Mouse (Mus musculus) forebrain, embryonic 13.5 days (tissue): ENCODE results near the gene Gimap5. TPM values are rescaled to one million over a fixed set of nuclear protein-coding genes. Genes with fewer than 3 reads are reported as not detected.

ENCODE experiments used
- ATAC-seq: fragments of 200-750 bp; cut with Nextera tagmentation; 2 replicates; pipeline ENCODE4 v1.8.0; 2017
- H3K27ac ChIP-seq: fragments of 300-500 bp; sonication (generic); 2 replicates; pipeline ENCODE4 v1.5.1; 2015; ENCODE audit warnings: inconsistent platforms, mild to moderate bottlenecking, moderate library complexity
- H3K27me3 ChIP-seq: fragments of 300-500 bp; sonication (generic); 2 replicates; pipeline ENCODE4 v1.6.1; 2015; ENCODE audit warnings: mild to moderate bottlenecking, inconsistent platforms
- H3K36me3 ChIP-seq: fragments of 300-500 bp; sonication (generic); 2 replicates; pipeline ENCODE4 v1.6.1; 2015; ENCODE audit warnings: mild to moderate bottlenecking, inconsistent platforms; ENCODE audit not compliant: poor library complexity, severe bottlenecking
- H3K4me1 ChIP-seq: fragments of 300-500 bp; sonication (generic); 2 replicates; pipeline ENCODE4 v1.6.1; 2015; ENCODE audit warnings: inconsistent platforms
- H3K4me2 ChIP-seq: fragments of 300-500 bp; sonication (generic); 2 replicates; pipeline ENCODE4 v1.6.1; 2015; ENCODE audit warnings: inconsistent platforms, mild to moderate bottlenecking, moderate library complexity
- H3K4me3 ChIP-seq: fragments of 300-500 bp; sonication (generic); 2 replicates; pipeline ENCODE4 v1.5.1; 2015; ENCODE audit warnings: mild to moderate bottlenecking, inconsistent platforms
- H3K9ac ChIP-seq: fragments of 300-500 bp; sonication (generic); 2 replicates; pipeline ENCODE4 v1.6.1; 2015; ENCODE audit warnings: mild to moderate bottlenecking, inconsistent platforms
- H3K9me3 ChIP-seq: fragments of 300-500 bp; sonication (generic); replicated peaks from 2 replicates; pipeline ENCODE4 v1.6.1; 2016; ENCODE audit warnings: inconsistent platforms
- WGBS: fragments of 180-500 bp; shearing (Covaris S2); methylation state at CpG from one replicate; pipeline ENCODE4 v1.1.7; 2015; 5-methylcytosine and 5-hydroxymethylcytosine counted together
- polyA plus RNA-seq: library from polyadenylated mRNA; unstranded; fragments of >200 nt; fragmentation: Nextera tagmentation; extraction: Ambion mirVana; gene quantifications from 2 replicates; pipeline ENCODE4 v1.2.1, GENCODE M21; 2015

The Gimap5 gene
- polyA plus RNA-seq, 1 experiment from 2014 or later, result 1.1 TPM

DNA sequence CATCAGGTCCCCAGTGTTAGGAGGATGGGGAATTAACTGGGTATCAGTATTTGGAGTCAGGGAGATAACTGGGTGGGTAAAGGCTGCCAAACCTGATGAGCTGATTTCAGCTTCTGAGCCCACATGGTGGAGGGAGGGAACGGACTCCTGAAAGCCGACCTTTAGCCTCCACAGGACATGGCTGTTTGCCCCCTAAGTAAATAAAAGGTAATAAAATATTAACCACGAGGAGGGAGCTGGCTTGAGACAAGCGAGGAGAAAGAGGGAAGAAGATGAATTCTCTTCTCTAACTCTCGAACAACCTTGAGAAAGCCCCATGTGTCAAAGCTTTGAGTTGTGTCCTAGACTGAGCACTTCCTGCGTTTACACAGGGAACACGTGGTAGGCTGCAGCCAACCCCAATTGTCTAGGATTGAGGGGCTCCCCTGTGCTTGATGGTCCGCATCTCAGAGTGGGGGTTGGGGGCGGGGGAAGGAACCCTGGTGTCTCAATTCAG lies 4.2 kb upstream of the Gimap5 start:
- no peak for ATAC-seq
- WGBS, result 44% methylated on average over 9 of the region's 9 CpGs

DNA sequence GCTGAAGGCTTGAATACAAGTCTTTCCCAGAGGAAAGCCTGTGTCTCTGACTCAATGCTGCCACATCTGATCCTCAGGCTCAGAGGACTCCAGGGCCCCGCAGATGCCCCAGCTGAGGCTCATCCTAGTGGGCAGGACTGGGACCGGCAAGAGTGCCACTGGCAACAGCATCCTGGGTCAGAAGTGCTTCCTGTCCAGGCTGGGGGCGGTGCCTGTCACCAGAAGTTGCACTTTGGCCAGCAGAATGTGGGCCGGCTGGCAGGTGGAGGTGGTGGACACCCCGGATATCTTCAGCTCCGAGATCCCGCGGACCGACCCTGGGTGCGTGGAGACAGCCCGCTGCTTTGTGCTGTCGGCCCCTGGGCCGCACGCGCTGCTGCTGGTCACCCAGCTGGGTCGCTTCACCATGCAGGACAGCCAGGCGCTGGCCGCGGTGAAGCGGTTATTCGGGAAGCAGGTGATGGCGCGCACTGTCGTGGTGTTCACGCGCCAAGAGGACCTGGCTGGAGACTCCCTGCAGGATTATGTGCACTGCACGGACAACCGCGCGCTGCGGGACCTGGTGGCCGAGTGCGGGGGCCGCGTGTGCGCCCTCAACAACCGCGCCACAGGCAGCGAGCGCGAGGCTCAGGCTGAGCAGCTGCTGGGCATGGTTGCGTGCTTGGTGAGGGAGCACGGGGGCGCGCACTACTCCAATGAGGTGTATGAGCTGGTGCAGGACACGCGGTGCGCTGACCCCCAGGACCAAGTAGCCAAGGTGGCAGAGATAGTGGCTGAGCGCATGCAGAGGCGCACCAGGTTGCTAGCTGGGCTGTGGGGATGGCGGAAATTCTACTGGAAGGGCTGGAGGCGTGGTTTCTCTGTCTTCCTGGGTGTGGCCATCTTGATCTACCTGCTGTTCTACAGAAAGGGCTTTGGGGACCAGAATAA lies 3.3 kb upstream of the Gimap5 start:
- Histone ChIP-seq H3K4me1 (peaks cover 9% of the 10 kb centered on the region; the same call in 1 of the 2 replicates), H3K4me3 (peak overlapping the region; percentile 47), H3K36me3 (no peaks in the 10 kb centered on the region), H3K4me2 (peak overlapping the region; percentile 73), H3K9me3 (no peaks in the 10 kb centered on the region), H3K27ac (no peak overlapping the region), H3K9ac (peak overlapping the region; percentile 54), H3K27me3 (peaks cover 43% of the 10 kb centered on the region)
- peak; percentile 55; the same call in 1 of the 2 replicates for ATAC-seq
- WGBS, result under 1% methylated on average over 52 of the region's 52 CpGs

More for the DNA sequence above, 4.2 kb upstream of the Gimap5 start:
- no peak overlapping the region for H3K9ac ChIP-seq
- H3K4me3 ChIP-seq, result 0 out of 2 replicates have a peak overlapping the region, but pooled peaks have one; percentile 47
- no peaks in the 10 kb centered on the region for H3K9me3 ChIP-seq
- no peak overlapping the region for H3K4me2 ChIP-seq
- peaks cover 9% of the 10 kb centered on the region; the same call in 1 of the 2 replicates for H3K4me1 ChIP-seq
- no peaks in the 10 kb centered on the region for H3K36me3 ChIP-seq
- peaks cover 43% of the 10 kb centered on the region for H3K27me3 ChIP-seq
- H3K27ac ChIP-seq, result no peak overlapping the region

DNA sequence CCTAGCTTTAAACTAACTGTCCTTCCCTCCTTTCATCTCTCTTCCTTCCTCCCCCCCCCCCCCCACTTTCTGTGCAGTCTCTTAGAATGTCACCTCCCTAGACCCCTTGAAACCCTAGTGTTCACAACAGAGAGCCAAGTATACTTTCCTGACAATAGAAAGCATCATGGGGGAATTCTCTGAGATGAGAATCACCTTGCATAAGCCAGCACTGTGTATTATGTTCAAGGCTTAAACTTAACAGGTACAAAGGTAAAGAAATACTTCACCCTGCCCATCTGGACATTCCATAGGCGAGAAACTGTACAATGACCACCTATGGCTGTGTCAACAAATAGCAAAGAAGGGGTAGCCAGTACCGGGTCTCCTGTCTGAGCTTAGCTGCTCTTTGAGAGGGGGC lies 507 bp upstream of the Gimap5 start:
- Histone ChIP-seq H3K9me3 (no peaks in the 10 kb centered on the region), H3K27ac (no peak overlapping the region), H3K27me3 (peaks cover 39% of the 10 kb centered on the region), H3K4me2 (no peak overlapping the region), H3K36me3 (no peaks in the 10 kb centered on the region), H3K4me3 (no peak overlapping the region), H3K4me1 (peaks cover 9% of the 10 kb centered on the region; the same call in 1 of the 2 replicates), H3K9ac (no peak overlapping the region)
- no peak for ATAC-seq
- WGBS, result 69% methylated on average over 2 of the region's 2 CpGs

DNA sequence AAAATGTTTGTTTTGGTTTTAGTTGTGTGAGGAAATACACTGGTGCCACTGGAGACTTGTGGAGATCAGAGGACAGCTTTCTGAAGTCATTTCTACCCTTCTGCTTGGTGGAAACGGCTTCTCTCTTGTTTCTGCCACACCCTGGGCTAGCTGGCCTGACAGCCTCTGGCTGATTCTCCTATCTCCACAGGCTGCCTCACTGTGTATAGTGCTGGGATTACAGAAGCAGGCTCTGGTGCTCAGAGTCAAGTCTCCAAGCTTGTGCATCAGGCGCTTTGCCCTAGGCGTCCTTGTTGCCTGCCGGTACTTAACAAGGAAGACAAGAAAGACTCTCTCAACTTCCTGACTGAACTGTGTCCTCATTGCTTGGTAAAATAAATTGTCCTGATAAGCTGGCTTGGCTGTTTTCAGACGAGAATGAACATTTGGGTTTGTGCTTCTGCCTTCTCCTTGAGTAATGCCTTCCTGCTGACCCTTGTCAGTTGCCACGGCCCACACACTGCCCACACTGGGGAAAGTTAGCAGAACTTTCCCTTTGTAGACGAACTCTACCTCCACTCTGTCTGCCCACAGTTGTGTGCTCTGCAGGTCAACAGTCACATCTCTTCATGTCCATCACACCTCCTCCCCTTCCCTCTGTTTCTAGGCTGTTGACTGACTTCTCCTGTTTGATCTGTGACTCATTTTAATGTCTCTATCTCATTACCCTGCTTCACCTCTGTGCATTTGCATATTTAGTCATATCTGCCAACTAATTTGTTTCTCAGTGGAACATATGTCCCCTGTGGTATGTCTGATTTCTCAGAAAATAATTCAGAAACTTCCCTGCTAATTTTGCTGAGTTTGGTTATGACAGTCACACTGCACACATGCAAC lies 1.3 kb downstream of the Gimap5 start:
- H3K9me3 ChIP-seq, result no peaks in the 10 kb centered on the region
- no peak overlapping the region for H3K9ac ChIP-seq
- H3K4me1 ChIP-seq, result peaks cover 7% of the 10 kb centered on the region; the same call in 1 of the 2 replicates
- WGBS, result 81% methylated on average over 7 of the region's 7 CpGs
- H3K27me3 ChIP-seq, result peaks cover 22% of the 10 kb centered on the region
- H3K36me3 ChIP-seq, result no peaks in the 10 kb centered on the region
- ATAC-seq, result no peak
- no peak overlapping the region for H3K4me3 ChIP-seq
- no peak overlapping the region for H3K4me2 ChIP-seq
- H3K27ac ChIP-seq, result no peak overlapping the region

DNA sequence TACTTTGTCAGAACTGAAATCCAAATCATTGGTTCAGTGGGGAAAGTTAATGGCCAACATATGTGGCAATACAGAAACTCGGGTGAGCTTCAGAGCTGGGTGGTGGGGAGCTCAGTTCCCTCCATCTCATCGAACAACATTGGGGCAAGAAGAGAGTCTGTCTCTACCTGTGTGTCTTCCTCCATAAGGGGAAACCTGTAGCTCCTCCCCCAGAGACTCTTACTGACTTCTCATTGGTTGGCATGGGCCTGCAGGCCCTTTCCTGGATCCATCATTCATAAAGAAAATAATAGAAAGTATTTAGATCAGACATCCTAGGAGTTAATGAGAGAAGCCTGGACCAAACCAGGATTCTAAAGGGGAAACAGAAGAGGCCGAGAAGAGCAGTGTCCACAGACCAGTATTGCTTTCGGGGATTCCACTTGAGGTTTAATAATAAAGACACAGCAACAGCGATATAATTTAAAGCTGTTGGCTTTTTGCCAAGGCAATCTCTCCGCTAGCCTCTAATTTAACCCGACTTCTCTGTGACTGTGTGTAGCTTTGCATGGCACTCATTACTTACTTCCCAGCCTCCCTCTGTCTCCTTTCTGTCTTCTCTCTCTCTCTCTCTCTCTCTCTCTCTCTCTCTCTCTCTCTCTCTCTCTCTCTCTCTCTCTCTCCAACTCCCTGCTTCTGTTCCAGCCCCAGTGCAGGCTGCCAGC lies 17.7 kb downstream of the Gimap5 start:
- no peaks in the 10 kb centered on the region for H3K27me3 ChIP-seq
- 0 out of 2 replicates have a peak, but pooled peaks cover 4% of the 10 kb centered on the region for H3K9me3 ChIP-seq
- no peak overlapping the region for H3K27ac ChIP-seq
- H3K4me1 ChIP-seq, result no peaks in the 10 kb centered on the region
- no peak overlapping the region for H3K4me2 ChIP-seq
- no peak overlapping the region for H3K4me3 ChIP-seq
- H3K36me3 ChIP-seq, result no peaks in the 10 kb centered on the region
- no peak overlapping the region for H3K9ac ChIP-seq
- no peak for ATAC-seq
- WGBS, result 66% methylated on average over 7 of the region's 7 CpGs

DNA sequence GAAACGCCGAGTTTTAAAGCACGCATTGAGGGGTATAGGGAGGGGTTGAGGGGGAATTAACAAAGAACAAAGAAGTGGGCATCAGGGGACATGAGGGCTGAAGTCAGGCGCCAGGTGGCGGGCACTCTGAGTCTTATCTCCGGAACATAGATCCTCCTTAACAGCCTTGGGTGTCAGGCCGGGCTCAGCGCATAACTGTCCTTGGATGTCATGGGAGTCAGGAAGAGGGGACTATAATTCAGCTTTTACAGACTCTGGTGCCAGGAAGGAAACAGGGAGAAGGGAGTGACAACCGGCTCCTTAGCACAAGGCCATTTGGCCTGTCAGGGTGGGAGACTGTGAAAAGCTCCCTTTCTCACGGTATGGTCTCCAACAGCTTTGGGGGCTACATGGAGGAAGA lies 18.5 kb downstream of the Gimap5 start:
- Histone ChIP-seq H3K9me3 (0 out of 2 replicates have a peak, but pooled peaks cover 4% of the 10 kb centered on the region), H3K9ac (no peak overlapping the region), H3K4me1 (no peaks in the 10 kb centered on the region), H3K36me3 (no peaks in the 10 kb centered on the region), H3K4me2 (no peak overlapping the region), H3K4me3 (no peak overlapping the region), H3K27ac (no peak overlapping the region), H3K27me3 (no peaks in the 10 kb centered on the region)
- 96% methylated on average over 10 of the region's 10 CpGs for WGBS
- ATAC-seq, result no peak

DNA sequence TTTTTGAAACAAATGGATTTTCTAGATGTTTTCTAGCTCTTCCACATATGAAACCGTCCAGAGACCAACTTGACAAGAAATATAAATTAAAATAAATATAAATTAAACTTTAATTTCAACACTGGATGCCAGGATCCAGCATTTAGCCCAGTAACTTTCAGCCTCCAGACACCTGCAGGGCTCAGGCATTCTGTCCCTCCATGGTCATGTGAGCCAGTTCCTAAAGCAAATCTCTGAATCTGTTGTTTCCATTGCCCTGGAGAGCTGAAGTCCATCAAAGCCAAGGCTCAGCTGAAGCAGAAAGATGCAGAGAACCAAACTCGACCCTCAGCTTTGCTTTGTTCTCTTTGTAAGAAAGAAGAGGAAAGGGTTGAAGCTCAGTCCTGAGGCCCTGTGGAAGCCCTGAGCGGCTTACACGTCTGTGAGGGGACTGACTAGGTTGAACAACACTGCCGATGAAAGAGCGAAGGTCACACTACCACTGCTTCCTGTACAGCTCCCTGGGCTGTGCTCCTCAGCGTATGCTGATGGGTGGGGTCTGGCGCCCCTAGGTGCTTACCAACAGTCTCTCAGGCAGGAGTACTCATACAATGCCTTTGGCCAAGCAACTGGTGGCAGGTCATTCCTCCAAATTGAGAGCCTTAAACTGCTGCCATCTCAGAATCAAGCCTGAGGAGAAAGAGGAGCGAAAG lies 22.3 kb downstream of the Gimap5 start:
- no peak overlapping the region for H3K9ac ChIP-seq
- no peaks in the 10 kb centered on the region for H3K27me3 ChIP-seq
- H3K4me2 ChIP-seq, result no peak overlapping the region
- no peak for ATAC-seq
- H3K27ac ChIP-seq, result no peak overlapping the region
- H3K4me3 ChIP-seq, result no peak overlapping the region
- 0 out of 2 replicates have a peak, but pooled peaks cover 4% of the 10 kb centered on the region for H3K9me3 ChIP-seq
- H3K4me1 ChIP-seq, result no peaks in the 10 kb centered on the region
- WGBS, result 73% methylated on average over 9 of the region's 9 CpGs
- H3K36me3 ChIP-seq, result no peaks in the 10 kb centered on the region

DNA sequence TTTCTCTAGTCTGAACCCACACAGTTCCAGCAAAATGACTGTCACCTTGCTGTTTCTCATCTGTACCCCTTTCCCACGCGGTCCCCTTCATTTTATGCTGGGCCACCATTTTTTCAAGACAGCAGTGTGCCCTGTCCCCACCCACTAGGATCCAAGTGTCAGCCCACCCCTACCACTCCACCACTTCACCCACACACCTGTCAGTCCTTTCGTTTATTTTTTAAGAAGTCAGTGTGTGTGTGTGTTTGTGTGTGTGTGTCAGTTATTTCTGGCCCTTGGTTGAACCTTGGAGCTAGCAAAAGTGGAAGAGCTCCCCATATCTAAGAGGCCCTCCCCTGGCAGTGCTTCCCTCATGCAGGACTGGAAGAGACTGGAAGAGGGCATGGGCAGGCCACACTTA lies 22.9 kb downstream of the Gimap5 start:
- Histone ChIP-seq H3K4me2 (no peak overlapping the region), H3K36me3 (no peaks in the 10 kb centered on the region), H3K4me1 (no peaks in the 10 kb centered on the region), H3K9ac (no peak overlapping the region), H3K9me3 (0 out of 2 replicates have a peak, but pooled peaks cover 4% of the 10 kb centered on the region), H3K27me3 (no peaks in the 10 kb centered on the region), H3K27ac (no peak overlapping the region), H3K4me3 (no peak overlapping the region)
- no peak for ATAC-seq
- WGBS, result 93% methylated on average over 3 of the region's 3 CpGs

DNA sequence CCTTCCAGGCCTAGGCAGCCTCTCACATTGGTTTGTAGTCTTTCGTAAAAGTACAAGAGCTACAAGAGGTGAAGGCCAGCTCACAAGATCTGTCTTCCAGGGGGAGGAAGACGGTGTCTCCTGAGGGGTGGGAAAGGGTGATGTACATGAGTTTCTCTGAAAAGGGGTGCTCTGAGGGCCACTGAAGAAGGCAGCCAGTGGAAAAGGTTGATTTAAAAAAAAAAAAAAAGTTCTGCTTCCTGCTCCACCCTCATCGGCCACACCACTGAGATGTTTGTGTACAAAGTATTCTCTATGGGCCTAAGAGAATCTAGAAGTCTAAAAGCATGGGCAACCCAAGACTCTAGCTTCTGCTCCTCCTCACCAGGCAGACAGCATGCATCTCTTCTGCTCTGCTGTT lies 24.7 kb downstream of the Gimap5 start, which contains the start of gene Gimap3:
Gimap3 (minus strand) TSS at position 156 of the 400 bp plus-strand sequence.
- H3K27me3 ChIP-seq, result no peaks in the 10 kb centered on the region
- H3K4me2 ChIP-seq, result no peak within 1 kb of the TSS
- no peaks in the 10 kb centered on the region for H3K36me3 ChIP-seq
- 92% methylated on average over 3 of the region's 3 CpGs for WGBS
- no peak within 1 kb of the TSS for H3K27ac ChIP-seq
- no peaks in the 10 kb centered on the region for H3K4me1 ChIP-seq
- no peak within 1 kb of the TSS for H3K4me3 ChIP-seq
- no peaks in the 10 kb centered on the region for H3K9me3 ChIP-seq
- ATAC-seq, result no peak
- H3K9ac ChIP-seq, result no peak within 1 kb of the TSS

DNA sequence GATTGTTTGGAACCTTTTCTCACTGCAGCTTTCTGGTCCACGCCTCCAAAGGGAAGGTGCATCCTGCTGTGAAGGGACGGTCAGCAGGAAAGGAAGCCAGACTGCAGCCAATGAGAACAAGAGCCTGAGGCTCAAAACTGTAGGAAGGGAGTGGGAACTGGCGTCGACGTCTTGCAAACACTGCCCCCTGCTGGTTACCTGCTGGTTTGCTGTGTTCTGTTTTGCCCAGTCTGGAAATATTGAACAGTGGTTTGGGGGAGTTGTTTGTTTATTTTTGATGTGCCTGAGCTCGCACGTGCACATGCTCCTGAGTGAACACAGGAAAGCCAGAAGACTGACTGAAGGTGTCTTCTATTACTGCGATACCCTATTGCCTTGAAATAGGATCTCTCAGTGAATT lies 26.0 kb downstream of the Gimap5 start:
- no peaks in the 10 kb centered on the region for H3K27me3 ChIP-seq
- H3K9ac ChIP-seq, result no peak overlapping the region
- WGBS, result 9% methylated on average over 8 of the region's 8 CpGs
- no peaks in the 10 kb centered on the region for H3K36me3 ChIP-seq
- no peak overlapping the region for H3K27ac ChIP-seq
- H3K9me3 ChIP-seq, result no peaks in the 10 kb centered on the region
- H3K4me1 ChIP-seq, result no peaks in the 10 kb centered on the region
- peak; percentile 55; the same call in 1 of the 2 replicates for ATAC-seq
- H3K4me2 ChIP-seq, result no peak overlapping the region
- H3K4me3 ChIP-seq, result no peak overlapping the region

DNA sequence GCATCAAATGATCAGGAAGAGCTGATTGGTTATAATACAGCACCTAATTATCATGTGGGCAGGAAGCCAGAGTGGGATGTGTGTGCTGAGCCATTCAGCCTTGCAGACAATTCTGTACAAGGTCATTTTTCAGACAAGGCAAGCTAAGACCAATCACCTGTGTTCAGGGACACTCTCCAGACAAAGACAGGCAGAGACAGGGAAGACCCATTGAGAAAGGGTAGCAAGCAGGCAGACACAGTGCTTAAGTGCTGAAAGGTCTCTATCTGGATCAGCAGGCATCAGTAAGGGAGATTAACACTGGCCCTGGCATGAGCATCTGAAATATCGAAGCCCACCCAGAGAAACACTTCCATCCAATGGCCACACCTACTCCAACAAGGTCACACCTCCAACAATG lies 38.4 kb downstream of the Gimap5 start:
- Histone ChIP-seq H3K9ac (no peak overlapping the region), H3K27me3 (no peaks in the 10 kb centered on the region), H3K4me2 (no peak overlapping the region), H3K9me3 (no peaks in the 10 kb centered on the region; the same call in 1 of the 2 replicates), H3K27ac (no peak overlapping the region), H3K4me1 (no peaks in the 10 kb centered on the region), H3K4me3 (no peak overlapping the region), H3K36me3 (no peaks in the 10 kb centered on the region)
- ATAC-seq, result no peak
- WGBS, result 96% methylated on average over 1 of the region's 1 CpGs
